Mouse (Mus musculus): Measurements from ENCODE around the gene Shf. TPM values are rescaled to one million over a fixed set of nuclear protein-coding genes. Genes with fewer than 3 reads are reported as not detected.
"Not testable (repeated sequence)": the region's sequence is repeated elsewhere in the genome, so short reads cannot be mapped to it uniquely, and the experiment has no call there.

Shf gene
- total RNA-seq, 4 experiments from 2014 or later: 56.6 to 66.5 (median 61.5) TPM

DNA sequence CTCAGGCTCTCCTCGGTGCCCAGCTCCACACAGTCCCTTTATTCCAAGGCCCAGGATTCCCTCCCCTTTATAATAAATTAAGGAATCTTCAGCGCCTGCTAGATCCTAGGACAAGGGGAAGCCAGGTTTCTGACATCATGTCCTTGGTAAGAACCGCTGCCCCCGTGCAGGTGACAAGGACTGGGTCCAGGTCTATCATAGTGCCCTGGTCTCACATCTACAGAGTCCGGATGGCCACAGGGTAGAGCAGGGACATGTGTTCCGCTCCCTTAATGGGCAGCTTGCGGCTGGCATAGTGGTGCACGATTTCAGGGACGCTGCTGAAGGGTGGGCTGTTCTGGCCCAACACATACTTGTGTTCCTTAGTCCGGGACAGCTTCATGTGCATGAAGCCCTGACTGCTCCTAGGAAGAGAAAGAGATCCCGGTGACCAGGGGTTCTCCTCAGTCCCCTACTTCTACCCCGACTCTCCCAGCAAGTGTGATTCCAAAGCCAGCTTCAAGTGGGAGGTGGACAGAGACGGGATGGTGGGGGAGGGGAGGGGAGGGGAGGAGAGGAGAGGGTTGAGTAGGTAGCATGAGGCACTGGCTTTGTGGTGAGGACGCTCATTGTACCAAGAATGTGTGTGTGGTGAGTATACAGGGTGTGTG, 19.7 kb downstream of the Shf start:
- DNase-seq (ENCODE audit: low spot score in 2 of 2): peak in 1 of 2 experiments; percentile 30

DNA sequence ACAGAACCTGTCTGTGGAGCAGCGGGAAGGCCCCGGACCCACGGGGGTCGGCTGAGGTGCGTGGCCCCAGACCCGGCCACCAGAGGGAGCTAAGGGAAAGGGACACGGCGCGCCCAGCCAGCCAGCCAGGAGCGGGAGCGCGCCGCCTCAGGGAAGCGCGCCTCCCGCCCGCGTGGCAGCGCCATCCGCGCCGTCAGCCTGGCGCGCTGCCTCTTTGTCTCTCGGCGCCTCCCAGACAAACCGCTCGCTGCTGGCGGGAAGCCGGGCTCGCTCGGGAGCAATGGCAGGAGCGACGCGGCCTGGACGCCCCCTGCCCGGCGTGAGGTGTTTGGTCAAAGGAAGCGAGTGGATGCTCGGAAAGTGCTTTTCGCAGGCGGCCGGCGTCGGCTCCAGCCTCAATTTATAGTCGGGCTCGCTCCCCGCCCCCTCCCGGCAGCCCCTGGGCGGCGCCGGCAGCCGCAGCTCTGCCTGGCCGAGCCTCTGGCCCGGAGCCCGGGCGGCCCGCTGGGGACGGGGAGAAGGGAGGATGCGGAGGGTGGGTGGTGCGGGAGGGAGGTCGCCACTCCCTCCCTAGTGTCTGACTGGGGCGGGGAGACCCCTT, 20.3 kb downstream of the Shf start:
- DNase-seq (ENCODE audit: low spot score in 2 of 2): peak; percentile 75 to 89

- DNase-seq (ENCODE audit: low spot score in 2 of 2): no peak
Observed at GRCm38 (mm10) chr2:122347257-122347656, 21.7 kb downstream of the Shf start.

DNA sequence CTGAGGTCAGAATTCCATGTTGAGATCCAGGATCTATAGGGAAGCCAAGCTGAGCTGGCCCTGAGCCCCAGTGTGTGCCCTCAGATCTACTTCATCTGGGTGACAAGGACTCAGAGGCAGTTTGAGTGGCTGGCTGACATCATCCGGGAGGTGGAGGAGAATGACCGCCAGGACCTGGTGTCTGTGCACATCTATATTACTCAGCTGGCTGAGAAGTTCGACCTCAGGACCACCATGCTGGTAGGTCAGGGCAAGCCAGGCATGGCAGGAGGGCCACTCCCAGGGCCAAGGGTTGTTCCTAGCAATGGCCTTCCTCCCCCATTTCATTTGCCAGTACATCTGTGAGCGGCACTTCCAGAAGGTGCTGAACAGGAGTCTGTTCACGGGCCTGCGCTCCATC, 22.8 kb downstream of the Shf start:
- DNase-seq (ENCODE audit: low spot score in 2 of 2): not testable (repeated sequence)

- no peak for DNase-seq (ENCODE audit: low spot score in 2 of 2)
Observed at GRCm38 (mm10) chr2:122345106-122345893, 23.7 kb downstream of the Shf start.

DNA sequence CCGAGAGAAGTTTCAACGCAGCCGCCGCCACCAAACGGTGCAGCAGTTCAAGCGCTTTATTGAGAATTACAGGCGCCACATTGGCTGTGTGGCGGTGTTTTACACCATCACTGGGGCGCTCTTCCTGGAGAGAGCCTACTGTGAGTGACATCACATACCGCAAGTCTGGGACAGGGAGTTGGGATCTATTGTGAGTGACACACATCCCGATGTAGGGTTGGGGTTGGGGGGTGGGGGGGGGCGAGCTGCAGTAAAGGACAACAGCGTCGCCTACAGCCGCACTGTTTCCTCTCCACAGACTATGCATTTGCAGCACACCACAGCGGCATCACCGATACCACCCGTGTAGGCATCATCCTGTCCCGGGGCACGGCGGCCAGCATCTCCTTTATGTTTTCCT, 31.7 kb downstream of the Shf start:
- DNase-seq (ENCODE audit: low spot score in 2 of 2): no peak

DNA sequence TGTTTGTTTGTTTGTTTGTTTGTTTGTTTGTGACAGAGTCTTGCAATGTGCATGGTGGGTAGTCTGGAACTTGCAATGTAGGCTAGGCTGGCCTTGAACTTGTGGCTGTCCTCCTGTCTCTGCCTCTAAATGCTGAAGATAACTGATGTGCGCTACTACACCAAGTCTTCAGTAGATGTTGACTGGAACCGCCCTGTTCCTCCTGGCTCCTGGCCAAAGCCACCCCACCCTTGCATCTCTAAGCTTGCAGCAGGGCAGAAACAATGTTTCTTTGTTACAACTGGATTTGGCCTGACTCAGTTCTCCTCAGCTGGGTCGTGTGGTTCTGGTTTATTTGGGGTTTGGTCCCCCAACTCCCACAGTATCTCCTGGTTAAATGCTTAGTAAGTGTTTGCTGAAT, 34.8 kb downstream of the Shf start:
- no peak for DNase-seq (ENCODE audit: low spot score in 2 of 2)

GRCm38 (mm10) chr2:122332222-122332621, 36.7 kb downstream of the Shf start:
- no peak for DNase-seq (ENCODE audit: low spot score in 2 of 2)

DNA sequence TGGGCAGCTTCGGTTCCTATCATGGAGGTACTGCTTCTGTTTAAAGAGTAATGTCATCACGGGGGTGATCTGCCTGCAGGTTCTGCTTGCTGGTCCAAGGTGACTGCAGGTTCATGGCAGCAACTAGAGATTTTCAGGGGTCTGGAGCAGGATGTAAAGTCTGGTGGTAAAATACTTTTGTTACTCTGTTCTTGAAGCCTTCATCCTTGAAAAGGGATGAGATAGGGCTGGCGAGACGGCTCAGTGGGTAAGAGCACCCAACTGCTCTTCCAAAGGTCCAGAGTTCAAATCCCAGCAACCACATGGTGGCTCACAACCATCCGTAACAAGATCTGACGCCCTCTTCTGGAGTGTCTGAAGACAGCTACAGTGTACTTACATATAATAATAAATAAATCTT, 38.6 kb downstream of the Shf start:
- DNase-seq (ENCODE audit: low spot score in 2 of 2): not testable (repeated sequence)

DNA sequence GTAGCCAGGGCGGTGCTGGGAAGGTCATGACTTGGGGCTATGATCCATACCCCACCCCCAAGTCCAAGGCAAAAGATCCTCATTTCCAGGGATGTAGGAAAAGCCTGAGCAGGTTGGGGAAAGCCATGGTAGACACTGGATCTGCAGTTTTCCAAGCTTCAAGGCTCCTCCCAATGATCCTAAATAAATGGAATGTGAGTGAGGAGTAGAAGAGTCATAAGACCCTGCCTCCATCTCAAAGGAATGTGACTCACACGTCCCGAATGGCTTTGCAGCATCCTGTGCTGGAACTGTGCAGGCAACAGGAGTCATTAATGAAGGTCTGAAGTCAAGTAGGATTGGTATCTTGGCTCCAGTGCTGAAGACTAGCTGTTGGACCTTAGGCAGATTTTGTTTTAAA, 41.0 kb downstream of the Shf start:
- DNase-seq (ENCODE audit: low spot score in 2 of 2): no peak

- no peak for DNase-seq (ENCODE audit: low spot score in 2 of 2)
Observed at GRCm38 (mm10) chr2:122325361-122325760, 43.6 kb downstream of the Shf start.

GRCm38 (mm10) chr2:122324586-122324985, 44.4 kb downstream of the Shf start:
- no peak for DNase-seq (ENCODE audit: low spot score in 2 of 2)

- DNase-seq (ENCODE audit: low spot score in 2 of 2): no peak
Observed at GRCm38 (mm10) chr2:122323960-122324359, 45.0 kb downstream of the Shf start.

GRCm38 (mm10) chr2:122317384-122317783, 51.6 kb downstream of the Shf start:
- no peak for DNase-seq (ENCODE audit: low spot score in 2 of 2)

DNA sequence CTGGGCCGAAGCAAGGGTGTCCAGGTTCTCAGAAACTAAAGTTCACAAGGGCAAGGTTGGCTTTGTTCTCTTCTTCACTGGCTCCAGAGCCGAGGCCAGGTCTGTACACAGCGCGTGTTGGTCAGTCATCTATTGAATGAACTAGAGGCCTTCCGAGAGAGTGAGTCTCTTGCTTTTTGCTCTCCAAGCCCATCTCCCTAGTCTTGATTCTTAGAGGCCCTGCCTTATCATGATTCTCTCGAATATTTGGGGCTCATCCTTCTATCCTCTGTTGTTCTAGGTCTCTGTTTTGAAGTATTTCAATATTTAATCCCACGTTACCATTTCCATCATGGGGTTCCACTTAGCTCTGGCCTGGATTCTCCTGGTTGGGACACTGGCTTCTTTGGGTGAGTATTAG, 53.6 kb downstream of the Shf start, which contains the start of gene Duox1:
Gene Duox1, plus strand, starts transcription at position 301 of the 400 bp plus-strand sequence.
- DNase-seq (ENCODE audit: low spot score in 2 of 2): no peak

GRCm38 (mm10) chr2:122313536-122313935, 55.4 kb downstream of the Shf start, which contains the start of gene Duoxa1:
TSS of gene Duoxa1 (minus strand) at chr2:122313730.
- no peak for DNase-seq (ENCODE audit: low spot score in 2 of 2)

GRCm38 (mm10) chr2:122312722-122313417, 56.1 kb downstream of the Shf start:
- DNase-seq (ENCODE audit: low spot score in 2 of 2): peak in 1 of 2 experiments; percentile 26

GRCm38 (mm10) chr2:122311561-122311960, 57.4 kb downstream of the Shf start:
- no peak for DNase-seq (ENCODE audit: low spot score in 2 of 2)

- no peak for DNase-seq (ENCODE audit: low spot score in 2 of 2)
Observed at GRCm38 (mm10) chr2:122309647-122310046, 59.3 kb downstream of the Shf start.

DNA sequence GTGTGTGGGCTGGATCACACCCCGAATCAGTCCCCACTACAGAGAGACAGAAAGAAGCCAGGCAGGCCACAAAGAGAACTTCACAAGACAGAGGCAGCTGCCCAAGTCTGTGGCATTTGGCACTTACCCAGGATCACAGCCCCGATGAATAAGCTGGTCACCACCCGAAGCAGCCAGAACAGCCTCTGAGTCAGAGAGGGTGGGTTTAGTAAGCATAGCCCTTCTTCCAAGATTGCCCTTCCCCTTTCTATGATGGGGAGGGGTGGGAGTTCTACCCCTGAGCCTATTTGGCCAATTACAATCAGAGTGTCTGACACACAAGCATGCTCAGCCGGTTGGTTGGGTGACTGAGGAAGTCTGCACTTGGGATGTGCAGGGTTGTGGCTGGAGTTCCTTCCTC, 62.8 kb downstream of the Shf start:
- no peak for DNase-seq (ENCODE audit: low spot score in 2 of 2)

DNA sequence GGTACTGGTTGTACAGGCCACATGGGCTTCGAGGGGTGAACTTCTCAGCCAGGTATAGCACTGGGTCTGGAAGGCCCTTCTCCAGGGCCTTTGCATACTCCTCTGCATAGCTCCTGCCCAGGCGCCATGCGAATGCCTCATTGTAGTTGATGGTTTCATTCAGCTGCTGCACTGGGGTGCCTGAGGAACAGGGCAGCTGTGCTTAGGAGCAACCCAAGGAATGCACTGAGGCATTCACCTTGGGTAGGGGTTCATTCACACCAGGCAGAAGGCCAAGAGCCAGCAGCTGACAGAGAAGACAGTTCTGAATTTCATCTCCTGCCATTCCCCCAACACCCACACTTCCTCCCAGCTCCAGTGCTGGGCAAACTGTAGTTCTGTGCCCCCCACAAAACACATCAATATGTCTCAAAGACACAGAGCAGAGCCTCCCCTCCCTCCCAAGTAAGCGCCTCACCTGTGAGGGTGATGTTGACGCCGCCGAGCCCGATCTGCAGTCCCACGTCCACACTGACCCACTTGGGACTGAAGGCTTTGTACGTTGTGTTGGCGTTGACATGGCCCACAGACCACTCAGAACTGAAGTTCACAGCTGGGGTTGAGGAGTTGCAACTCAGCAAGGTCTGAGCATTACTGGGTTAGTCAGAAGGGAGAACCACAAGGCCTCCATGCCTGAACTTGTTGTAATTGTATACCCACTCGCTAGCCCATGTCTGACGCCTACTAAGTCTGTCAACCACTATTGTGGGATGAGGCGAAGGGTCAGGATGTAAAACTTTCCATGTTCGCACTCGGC, 63.7 kb downstream of the Shf start:
- no peak for DNase-seq (ENCODE audit: low spot score in 2 of 2)

Data from layer of hippocampus, adult 8-10 months (tissue).